22 mouse cellular contexts compared by ENCODE assay signal in genomic region chr13:52328766-52329165, GRCm38 (mm10).
DNase-seq lines count a peak whose midpoint lies in the region; ATAC-seq lines count a peak whose summit lies in the region.
"Had no signal": no experiment of that assay in that cellular context is flagged by ENCODE, and none has a peak within 500 bp of the region (broad histone marks: within the 10 kb centered on the region; RNA-seq: fewer than 3 reads in every experiment).

No protein-coding gene starts in this region.

- ATAC-seq in activated CD4-positive, CD25-positive, alpha-beta regulatory T cell, adult 4 months: no peak
- ATAC-seq: intestine, postnatal 0 days; midbrain, embryonic 16.5 days; Patski had no signal

- intact Hi-C loops in left cerebral cortex, postnatal 36 days (cut with DNase I): no loop called here

- peak; percentile 35 to 54 for DNase-seq in layer of hippocampus, adult 18-20 months (ENCODE audit: low spot score in 2 of 2)
- no peak for DNase-seq in layer of hippocampus, postnatal 25 days (ENCODE audit: extremely low spot score in 1 of 2, low spot score in 1 of 2)
- DNase-seq in right cerebral cortex, adult 18-20 months: peak; percentile 68
- no peak for DNase-seq in right cerebral cortex, postnatal 4 days
- peak; percentile 57 to 61 for DNase-seq in left cerebral cortex, postnatal 36 days (ENCODE audit: low spot score in 2 of 2)
- DNase-seq in telencephalon, adult 2 months (ENCODE audit: low read depth, low spot score): peak; percentile 62
- DNase-seq in neural tube, embryonic 10.5 days (ENCODE audit: extremely low spot score, low spot score): no peak
- DNase-seq: adrenal gland, adult 8-10 months; B cell, adult 2 months; cerebellum, adult 18-20 months; cerebellum, postnatal 14 days; embryo, embryonic 11 days; gastrocnemius, postnatal 14 days; heart, adult 11 months; heart, postnatal 14 days; lung, adult 18-20 months; lung, postnatal 10 days; thymus, postnatal 14 days had no signal

Comparison
In these comparisons a context has a peak if more than half of its experiments do, and no peak if none do; other contexts are left out.
1. DNase-seq: peak in layer of hippocampus, adult 18-20 months (2 of 2), right cerebral cortex, adult 18-20 months (single experiment), left cerebral cortex, postnatal 36 days (2 of 2) and telencephalon, adult 2 months (single experiment); none in layer of hippocampus, postnatal 25 days (0 of 2), right cerebral cortex, postnatal 4 days (single experiment) and neural tube, embryonic 10.5 days (single experiment).